Mouse (Mus musculus) C2C12 (cell line): ENCODE data around the gene Ppp2r3a.

Experiments used
- CEBPB ChIP-seq: IDR thresholded peaks from one replicate; pipeline ENCODE4 v1.6.1; 2011; ENCODE audit warnings: low read depth, mild to moderate bottlenecking, control low read depth, moderate library complexity
- CTCF ChIP-seq: IDR thresholded peaks from one replicate; pipeline ENCODE4 v1.5.1; 2011; ENCODE audit not compliant: control insufficient read depth, insufficient read depth, insufficient read length
- FOSL1 ChIP-seq: IDR thresholded peaks from one replicate; pipeline ENCODE4 v1.8.0; 2011; ENCODE audit warnings: mild to moderate bottlenecking, low read length; ENCODE audit not compliant: poor library complexity, insufficient read depth, severe bottlenecking
- MAX ChIP-seq: IDR thresholded peaks from one replicate; pipeline ENCODE4 v1.6.1; 2011; ENCODE audit warnings: mild to moderate bottlenecking, control low read depth
- MYOD1 ChIP-seq: IDR thresholded peaks from one replicate; pipeline ENCODE4 v1.6.1; 2011; ENCODE audit warnings: low read depth; ENCODE audit not compliant: control insufficient read depth, insufficient read length
- MYOG ChIP-seq: IDR thresholded peaks from one replicate; pipeline ENCODE4 v1.6.1; 2011; ENCODE audit not compliant: control insufficient read depth, insufficient read length; ENCODE audit errors: extremely low read depth
- USF1 ChIP-seq: IDR thresholded peaks from one replicate; pipeline ENCODE4 v1.6.1; 2011; ENCODE audit warnings: low read depth, mild to moderate bottlenecking, control low read depth, moderate library complexity

- TF ChIP-seq CTCF, result no peak
- no peak for TF ChIP-seq USF1
- TF ChIP-seq FOSL1, result no peak
- TF ChIP-seq CEBPB, result no peak
- no peak for TF ChIP-seq MAX
- no peak for TF ChIP-seq MYOD1
- TF ChIP-seq MYOG, result no peak
These were observed 177.1 kb downstream of the Ppp2r3a start for GRCm38 (mm10) chr9:101074332-101075021.
